Mouse (Mus musculus): ENCODE measurements around the gene Usp54.

- TF ChIP-seq CTCF (IDR thresholded peaks at IDR 0.05; ENCODE audit: low read depth): no peak
- no peak for TF ChIP-seq EP300 (IDR thresholded peaks at IDR 0.05; ENCODE audit: low read depth)
Measured at GRCm38 (mm10) chr14:20658902-20659301, 18.0 kb upstream of the Usp54 start.
